Mouse (Mus musculus) MEL (cell line): ENCODE data around the gene Ddx41.

Source experiments
- CTCF ChIP-seq, 3 experiments: IDR thresholded peaks in 2 of 3; conservative IDR thresholded peaks in 1 of 3; 2 replicates each; pipeline ENCODE4 v1.5.1; 2011 to 2012; ENCODE audit warnings: low read length in 3 of 3, low read depth in 2 of 3, mild to moderate bottlenecking in 2 of 3, improper control_type of control experiment in 1 of 3, inconsistent platforms in 1 of 3, mixed read lengths in 1 of 3, moderate library complexity in 1 of 3; ENCODE audit not compliant: control insufficient read depth in 1 of 3, insufficient read depth in 1 of 3, poor library complexity in 1 of 3, severe bottlenecking in 1 of 3
- E2F4 ChIP-seq: IDR thresholded peaks from 2 replicates; pipeline ENCODE4 v1.6.1; 2011; ENCODE audit warnings: low read depth, low read length, improper control_type of control experiment, borderline replicate concordance
- ELF1 ChIP-seq: IDR thresholded peaks from 2 replicates; pipeline ENCODE4 v1.6.1; 2014; ENCODE audit warnings: low read depth, mild to moderate bottlenecking, inconsistent platforms, low read length, improper control_type of control experiment, moderate library complexity
- GATA1 ChIP-seq: IDR thresholded peaks from 2 replicates; pipeline ENCODE4 v1.6.1; 2011; ENCODE audit warnings: low read depth, low read length, improper control_type of control experiment
- MXI1 ChIP-seq: IDR thresholded peaks from 2 replicates; pipeline ENCODE4 v1.6.1; 2011; ENCODE audit warnings: mild to moderate bottlenecking, low read depth, low read length, improper control_type of control experiment
- POLR2AphosphoS5 ChIP-seq: IDR thresholded peaks from 2 replicates; pipeline ENCODE4 v1.6.1; 2012; ENCODE audit warnings: low read depth, borderline replicate concordance, mild to moderate bottlenecking, inconsistent platforms, low read length, moderate library complexity, mixed read lengths
- RCOR1 ChIP-seq: IDR thresholded peaks from 2 replicates; pipeline ENCODE4 v1.6.1; 2012; ENCODE audit warnings: low read depth, mild to moderate bottlenecking, inconsistent platforms, low read length, improper control_type of control experiment
- SMC3 ChIP-seq: IDR thresholded peaks from 2 replicates; pipeline ENCODE4 v1.6.1; 2011; ENCODE audit warnings: low read depth, low read length, improper control_type of control experiment
- TBP ChIP-seq: IDR thresholded peaks from 2 replicates; pipeline ENCODE4 v1.8.0; 2011; ENCODE audit warnings: low read depth, low read length, improper control_type of control experiment
- TCF12 ChIP-seq: IDR thresholded peaks from 2 replicates; pipeline ENCODE4 v1.6.1; 2014; ENCODE audit warnings: low read depth, mild to moderate bottlenecking, inconsistent platforms, low read length, improper control_type of control experiment, moderate library complexity

GRCm38 (mm10) chr13:55555921-55556320 is 19.5 kb upstream of the Ddx41 start:
- TF ChIP-seq ELF1, result no peak
- no peak for TF ChIP-seq CTCF (IDR thresholded peaks at IDR 0.05 in 2 of 3, conservative IDR thresholded peaks at IDR 0.05 in 1 of 3; ENCODE audit: control insufficient read depth in 1 of 3, insufficient read depth in 1 of 3, low read depth in 2 of 3, low read length in 3 of 3, poor library complexity in 1 of 3, severe bottlenecking in 1 of 3)
- TF ChIP-seq SMC3, result no peak
- TF ChIP-seq GATA1, result no peak
- no peak for TF ChIP-seq E2F4
- no peak for TF ChIP-seq MXI1
- TF ChIP-seq TCF12, result no peak
- no peak for TF ChIP-seq POLR2AphosphoS5
- TF ChIP-seq RCOR1, result no peak
- TF ChIP-seq TBP, result no peak
